Mouse (Mus musculus) forebrain, embryonic 14.5 days (tissue): ENCODE results near the gene Rbm8a. TPM values are rescaled to one million over a fixed set of nuclear protein-coding genes. Genes with fewer than 3 reads are reported as not detected.
"Not testable (repeated sequence)": the region's sequence is repeated elsewhere in the genome, so short reads cannot be mapped to it uniquely, and the experiment has no call there.

Source experiments
- ATAC-seq: fragments of 200-750 bp; cut with Nextera tagmentation; 2 replicates; pipeline ENCODE4 v1.8.0; 2017; ENCODE audit warnings: mild to moderate bottlenecking, moderate library complexity
- DNase-seq: peaks from one replicate; pipeline ENCODE4 v3.0.0-alpha.2; 2015; ENCODE audit warnings: low spot score
- H3K27ac ChIP-seq: fragments of 300-500 bp; sonication (generic); 2 replicates; pipeline ENCODE4 v1.5.1; 2014; ENCODE audit warnings: low read depth, mild to moderate bottlenecking, control low read depth, low read length, moderate library complexity
- H3K27me3 ChIP-seq: fragments of 300-500 bp; sonication (generic); replicated peaks from 2 replicates; pipeline ENCODE4 v1.6.1; 2014; ENCODE audit warnings: low read length, control low read depth, mixed read lengths; ENCODE audit not compliant: control insufficient read depth, insufficient read depth
- H3K36me3 ChIP-seq: fragments of 300-500 bp; sonication (generic); 2 replicates; pipeline ENCODE4 v1.6.1; 2014; ENCODE audit warnings: low read length, control low read depth; ENCODE audit not compliant: control insufficient read depth, insufficient read depth
- H3K4me1 ChIP-seq: fragments of 300-500 bp; sonication (generic); 2 replicates; pipeline ENCODE4 v1.6.1; 2014; ENCODE audit warnings: antibody characterized with exemption, low read length, control low read depth; ENCODE audit not compliant: control insufficient read depth, insufficient read depth
- H3K4me2 ChIP-seq: fragments of 300-500 bp; sonication (generic); 2 replicates; pipeline ENCODE4 v1.6.1; 2014; ENCODE audit warnings: mild to moderate bottlenecking, control low read depth, low read length
- H3K4me3 ChIP-seq: fragments of 300-500 bp; sonication (generic); 2 replicates; pipeline ENCODE4 v1.5.1; 2014; ENCODE audit warnings: low read depth, low read length, control low read depth
- H3K9ac ChIP-seq: fragments of 300-500 bp; sonication (generic); 2 replicates; pipeline ENCODE4 v1.6.1; 2014; ENCODE audit warnings: mild to moderate bottlenecking, low read length, control low read depth, moderate library complexity
- H3K9me3 ChIP-seq: fragments of 300-500 bp; sonication (generic); replicated peaks from 2 replicates; pipeline ENCODE4 v1.6.1; 2016; ENCODE audit warnings: low read length, control low read depth, mixed read lengths; ENCODE audit not compliant: control insufficient read depth
- WGBS: fragments of 180-500 bp; shearing (Covaris S2); extraction: QIAGEN DNeasy Blood & Tissue Kit; methylation state at CpG from one replicate; pipeline ENCODE4 v1.1.7; 2014; 5-methylcytosine and 5-hydroxymethylcytosine counted together
- polyA plus RNA-seq: library from polyadenylated mRNA; unstranded; fragments of >200 nt; fragmentation: Nextera tagmentation; extraction: Ambion mirVana; gene quantifications from 2 replicates; pipeline ENCODE4 v1.2.1, GENCODE M21; 2014

Gene Rbm8a
- polyA plus RNA-seq, 1 experiment from 2014 or later, result 132 TPM

DNA sequence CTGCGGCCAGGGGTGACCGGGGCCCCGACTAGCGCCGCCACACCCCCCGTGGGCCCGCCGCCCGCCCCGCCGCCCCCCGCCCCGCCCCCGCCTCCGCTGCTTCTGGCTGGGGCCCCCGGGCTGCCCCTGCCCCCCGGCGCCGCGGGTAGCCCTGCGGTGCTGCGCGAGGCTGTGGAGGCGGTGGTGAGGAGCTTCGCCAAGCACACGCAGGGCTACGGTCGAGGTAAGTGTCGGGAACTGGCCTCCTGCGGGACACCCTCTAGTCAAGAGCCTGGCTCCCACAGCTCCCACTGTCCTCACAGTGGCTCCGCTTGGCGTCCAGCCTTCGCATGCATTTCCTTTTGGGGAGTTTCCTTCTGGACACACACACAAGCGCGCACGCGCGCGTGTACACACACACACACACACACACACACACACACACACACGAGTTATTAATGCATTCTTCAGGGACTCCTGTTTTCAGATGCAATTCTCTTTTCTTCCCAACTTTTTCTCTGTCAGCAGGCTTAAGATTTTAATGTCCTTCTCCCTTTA, 28.4 kb upstream of the Rbm8a start:
- H3K4me2 ChIP-seq, result peak overlapping the region; percentile 69
- no peaks in the 10 kb centered on the region for H3K27me3 ChIP-seq
- no peaks in the 10 kb centered on the region for H3K9me3 ChIP-seq
- peak overlapping the region; percentile 96 for H3K27ac ChIP-seq
- WGBS, result 0% methylated on average over 8 of the region's 40 CpGs
- ATAC-seq, result peak; percentile 64
- peak overlapping the region; percentile 82 for H3K4me3 ChIP-seq
- peak overlapping the region; percentile 90 for H3K9ac ChIP-seq
- H3K4me1 ChIP-seq, result peaks cover 57% of the 10 kb centered on the region
- peak; percentile 81 for DNase-seq
- H3K36me3 ChIP-seq, result no peaks in the 10 kb centered on the region

DNA sequence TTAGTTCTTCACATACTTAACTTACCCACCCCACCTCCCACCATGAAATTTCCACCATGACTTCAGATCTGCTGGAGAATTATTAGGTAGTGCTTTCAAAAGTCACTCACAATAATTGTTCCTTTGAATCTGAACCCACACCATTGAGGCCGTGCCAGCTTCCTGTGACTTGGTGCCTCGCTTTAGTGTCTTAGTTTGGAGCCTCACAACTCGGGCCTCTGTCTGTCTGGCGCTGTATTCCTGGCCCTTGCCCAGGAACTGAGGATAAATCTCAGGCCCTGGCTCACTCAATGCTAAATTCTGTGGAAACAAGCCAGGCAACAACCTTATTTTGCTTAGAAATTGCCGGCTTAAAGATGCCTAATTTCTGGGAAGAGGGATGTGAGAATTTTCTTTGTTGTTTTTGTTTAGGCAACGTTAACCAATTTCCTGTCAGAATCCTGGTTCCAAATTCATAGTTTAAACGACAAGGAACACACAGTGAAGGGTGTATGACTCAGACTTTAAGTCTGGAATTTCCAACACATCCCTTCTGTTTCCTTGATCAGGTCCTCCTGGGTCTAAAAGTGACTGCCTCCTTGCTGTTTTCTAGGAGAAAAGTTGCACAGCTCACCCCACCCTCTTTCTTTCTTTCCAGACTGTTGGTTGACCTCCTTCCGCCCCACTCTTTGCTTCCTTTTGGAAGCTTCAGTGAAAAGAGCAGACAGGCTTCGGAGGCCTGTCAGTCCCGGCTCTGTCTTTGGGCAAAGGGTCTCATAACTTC, 27.6 kb upstream of the Rbm8a start:
- H3K4me1 ChIP-seq, result peaks cover 49% of the 10 kb centered on the region
- DNase-seq (peak; percentile 71), ATAC-seq (no peak)
- H3K4me3 ChIP-seq, result peak overlapping the region; percentile 82
- H3K27me3 ChIP-seq, result no peaks in the 10 kb centered on the region
- H3K27ac ChIP-seq, result peak overlapping the region; percentile 96
- H3K4me2 ChIP-seq, result peak overlapping the region; percentile 69
- H3K36me3 ChIP-seq, result no peaks in the 10 kb centered on the region
- H3K9ac ChIP-seq, result peak overlapping the region; percentile 90
- H3K9me3 ChIP-seq, result no peaks in the 10 kb centered on the region
- WGBS, result 6% methylated on average over 10 of the region's 10 CpGs

GRCm38 (mm10) chr3:96602704-96603084, 27.0 kb upstream of the Rbm8a start:
- peak overlapping the region; percentile 90 for H3K9ac ChIP-seq
- WGBS, result 36% methylated on average over 5 of the region's 5 CpGs
- ATAC-seq (no peak), DNase-seq (peak; percentile 19)
- H3K4me1 ChIP-seq, result peaks cover 49% of the 10 kb centered on the region
- peak overlapping the region; percentile 69 for H3K4me2 ChIP-seq
- H3K27me3 ChIP-seq, result no peaks in the 10 kb centered on the region
- H3K36me3 ChIP-seq, result no peaks in the 10 kb centered on the region
- peak overlapping the region; percentile 82 for H3K4me3 ChIP-seq
- H3K9me3 ChIP-seq, result no peaks in the 10 kb centered on the region
- H3K27ac ChIP-seq, result peak overlapping the region; percentile 96

GRCm38 (mm10) chr3:96603311-96603710, 26.4 kb upstream of the Rbm8a start:
- no peaks in the 10 kb centered on the region for H3K36me3 ChIP-seq
- no peaks in the 10 kb centered on the region for H3K27me3 ChIP-seq
- no peaks in the 10 kb centered on the region for H3K9me3 ChIP-seq
- 35% methylated on average over 5 of the region's 5 CpGs for WGBS
- H3K9ac ChIP-seq, result peak overlapping the region; percentile 90
- H3K4me1 ChIP-seq, result peaks cover 46% of the 10 kb centered on the region
- H3K4me2 ChIP-seq, result peak overlapping the region; percentile 69
- H3K4me3 ChIP-seq, result peak overlapping the region; percentile 82
- H3K27ac ChIP-seq, result peak overlapping the region; percentile 96
- ATAC-seq, result no peak
- peak; percentile 63 for DNase-seq

GRCm38 (mm10) chr3:96606007-96606406, 23.7 kb upstream of the Rbm8a start:
- WGBS, result 84% methylated on average over 4 of the region's 4 CpGs
- H3K4me1 ChIP-seq, result peaks cover 36% of the 10 kb centered on the region
- not testable (repeated sequence) for ATAC-seq

GRCm38 (mm10) chr3:96606618-96607017, 23.1 kb upstream of the Rbm8a start:
- Histone ChIP-seq H3K9me3 (no peaks in the 10 kb centered on the region), H3K36me3 (no peaks in the 10 kb centered on the region), H3K9ac (no peak overlapping the region), H3K27ac (no peak overlapping the region), H3K27me3 (no peaks in the 10 kb centered on the region), H3K4me2 (no peak overlapping the region), H3K4me3 (no peak overlapping the region), H3K4me1 (peaks cover 36% of the 10 kb centered on the region)
- WGBS, result 91% methylated on average over 4 of the region's 4 CpGs
- DNase-seq (no peak), ATAC-seq (no peak)

More at GRCm38 (mm10) chr3:96606007-96606406, 23.7 kb upstream of the Rbm8a start:
- H3K4me3 ChIP-seq, H3K27ac ChIP-seq, H3K36me3 ChIP-seq, H3K9me3 ChIP-seq, H3K9ac ChIP-seq, DNase-seq, H3K4me2 ChIP-seq, H3K27me3 ChIP-seq: not testable (repeated sequence)

DNA sequence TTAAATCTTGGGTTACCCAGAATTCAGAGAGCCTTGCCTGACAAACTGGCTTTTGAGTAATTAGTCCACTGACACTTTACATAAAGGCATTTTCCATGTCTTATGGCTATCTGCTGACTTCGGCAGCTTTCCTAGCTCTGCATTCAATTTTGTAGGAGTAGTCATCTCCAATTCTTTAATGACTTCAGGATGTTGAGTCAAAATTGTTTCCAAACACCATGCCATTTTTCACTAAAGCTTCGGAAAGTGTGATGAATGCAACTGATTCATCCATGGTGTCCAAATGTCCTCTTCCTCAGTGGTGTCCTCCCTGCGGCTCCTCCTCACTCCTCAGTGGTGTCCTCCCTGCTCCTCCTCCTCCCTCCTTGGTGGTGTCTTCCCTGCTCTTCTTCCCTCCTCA, 11.8 kb upstream of the Rbm8a start:
- DNase-seq, result no peak
- no peak overlapping the region for H3K27ac ChIP-seq
- ATAC-seq, result no peak
- H3K4me3 ChIP-seq, result no peak overlapping the region
- H3K27me3 ChIP-seq, result no peaks in the 10 kb centered on the region
- no peak overlapping the region for H3K4me2 ChIP-seq
- H3K4me1 ChIP-seq, result no peaks in the 10 kb centered on the region
- WGBS, result 97% methylated on average over 3 of the region's 3 CpGs
- peaks cover 71% of the 10 kb centered on the region for H3K36me3 ChIP-seq
- no peak overlapping the region for H3K9ac ChIP-seq
- no peaks in the 10 kb centered on the region for H3K9me3 ChIP-seq

DNA sequence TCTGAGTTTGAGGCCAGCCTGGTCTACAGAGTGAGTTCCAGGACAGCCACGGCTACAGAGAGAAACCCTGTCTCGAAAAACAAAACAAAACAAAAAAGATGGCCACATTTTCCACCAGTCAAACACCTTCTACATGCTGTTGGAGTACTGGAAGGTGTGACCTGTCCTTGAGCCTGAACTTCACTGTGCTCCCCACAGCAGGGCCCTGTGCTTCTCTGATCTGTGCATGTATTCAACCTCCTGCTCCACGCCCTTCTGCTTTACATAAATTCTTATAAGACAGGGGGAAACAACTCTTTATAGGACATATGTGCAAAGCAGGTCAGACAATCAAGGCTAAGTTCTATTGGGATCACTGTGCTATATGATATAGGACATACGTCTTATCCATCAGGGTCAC, 6.5 kb upstream of the Rbm8a start:
- H3K9me3 ChIP-seq, result no peaks in the 10 kb centered on the region
- no peaks in the 10 kb centered on the region for H3K27me3 ChIP-seq
- no peak for ATAC-seq
- no peak overlapping the region for H3K27ac ChIP-seq
- H3K4me3 ChIP-seq, result no peak overlapping the region
- H3K4me2 ChIP-seq, result no peak overlapping the region
- 86% methylated on average over 4 of the region's 4 CpGs for WGBS
- H3K9ac ChIP-seq, result no peak overlapping the region
- DNase-seq, result no peak
- no peaks in the 10 kb centered on the region for H3K4me1 ChIP-seq
- H3K36me3 ChIP-seq, result peaks cover 61% of the 10 kb centered on the region

GRCm38 (mm10) chr3:96632058-96632457, 2.3 kb downstream of the Rbm8a start:
- H3K27ac ChIP-seq, result no peak overlapping the region
- no peak for ATAC-seq
- no peaks in the 10 kb centered on the region for H3K27me3 ChIP-seq
- H3K4me2 ChIP-seq, result no peak overlapping the region
- no peak overlapping the region for H3K4me3 ChIP-seq
- no peaks in the 10 kb centered on the region for H3K9me3 ChIP-seq
- H3K4me1 ChIP-seq, result peaks cover 21% of the 10 kb centered on the region
- DNase-seq, result no peak
- peaks cover 31% of the 10 kb centered on the region for H3K36me3 ChIP-seq
- no peak overlapping the region for H3K9ac ChIP-seq
